Mouse (Mus musculus): ENCODE data around the gene Qpctl. TPM values are rescaled to one million over a fixed set of nuclear protein-coding genes. Genes with fewer than 3 reads are reported as not detected.

Qpctl gene
- polyA plus RNA-seq, 1 experiment from 2014 or later: 21.2 TPM

DNA sequence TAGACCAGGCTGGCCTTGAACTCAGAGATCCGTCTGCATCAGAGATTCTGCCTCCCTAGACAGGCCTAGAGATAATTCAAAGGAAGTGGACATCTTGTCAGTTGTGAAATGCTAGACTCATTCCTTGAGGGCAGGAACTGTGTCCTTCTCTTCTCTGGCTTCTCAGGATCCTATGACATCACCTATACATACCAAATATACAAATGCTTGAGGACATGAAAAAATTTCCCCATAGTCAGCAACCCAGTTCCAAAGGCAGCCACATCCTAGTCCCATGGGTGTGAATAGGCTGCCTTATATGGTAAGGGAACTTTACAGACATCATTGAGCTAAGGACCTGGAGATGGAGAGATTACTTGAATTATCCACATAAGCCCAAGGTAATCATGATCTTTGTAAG is 39.5 kb downstream of the Qpctl start:
- Histone ChIP-seq H3K27me3 (no peaks in the 10 kb centered on the region), H3K4me3 (no peak overlapping the region), H3K4me2 (replicated peaks) (no peak overlapping the region), H3K4me1 (no peaks in the 10 kb centered on the region), H3K9me3 (replicated peaks) (no peaks in the 10 kb centered on the region), H3K9ac (no peak overlapping the region), H3K27ac (no peak overlapping the region), H3K36me3 (no peaks in the 10 kb centered on the region)
- no peak for ATAC-seq (ENCODE audit: low FRiP score)
- 97% methylated on average over 1 of the region's 1 CpGs for whole genome bisulfite sequencing

DNA sequence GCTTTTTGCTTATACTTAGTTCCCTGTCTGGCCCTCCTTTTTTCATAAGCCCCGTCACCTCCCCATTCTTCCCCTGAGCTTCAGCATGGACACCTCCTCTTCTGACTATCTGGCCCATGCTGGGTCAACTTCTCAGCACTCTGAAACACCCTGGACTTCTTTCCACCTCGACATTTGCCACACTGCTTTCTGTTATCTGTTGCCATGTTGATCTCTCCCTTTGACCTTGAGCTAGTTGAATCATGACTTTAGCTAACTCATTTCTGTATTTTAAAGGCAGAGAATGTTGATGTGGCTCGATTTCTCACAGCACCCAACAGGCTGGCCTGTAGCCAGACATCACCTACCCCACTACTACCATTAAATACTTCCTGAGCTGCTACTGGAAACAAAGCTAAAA is 41.7 kb downstream of the Qpctl start:
- 72% methylated on average over 3 of the region's 3 CpGs for WGBS
- H3K36me3 ChIP-seq: no peaks in the 10 kb centered on the region
- H3K4me1 ChIP-seq: no peaks in the 10 kb centered on the region

DNA sequence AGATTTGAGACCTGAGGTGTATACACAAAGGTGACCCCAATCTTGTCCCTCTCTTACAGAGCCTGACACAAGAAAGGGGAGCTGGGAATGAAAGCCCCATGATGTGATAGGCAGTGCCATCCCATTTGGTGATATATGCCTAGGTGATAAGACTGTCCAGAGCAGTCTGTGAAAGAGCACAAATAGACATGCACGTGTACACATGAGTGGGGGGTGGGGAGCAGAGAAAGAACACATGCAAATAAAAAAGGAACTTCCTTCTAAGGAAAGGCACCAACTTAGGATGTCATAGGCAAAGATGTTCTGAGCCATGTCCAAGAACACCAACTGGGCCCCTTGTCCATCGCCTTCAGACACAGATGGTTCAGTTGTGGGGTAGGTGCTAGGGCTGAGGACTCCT is 44.6 kb downstream of the Qpctl start:
- Histone ChIP-seq H3K9me3 (replicated peaks) (no peaks in the 10 kb centered on the region), H3K4me2 (replicated peaks) (no peak overlapping the region), H3K27ac (no peak overlapping the region), H3K9ac (no peak overlapping the region), H3K27me3 (no peaks in the 10 kb centered on the region), H3K4me1 (no peaks in the 10 kb centered on the region), H3K4me3 (no peak overlapping the region), H3K36me3 (no peaks in the 10 kb centered on the region)
- WGBS: 88% methylated on average over 2 of the region's 2 CpGs
- ATAC-seq (ENCODE audit: low FRiP score): no peak

More for the DNA sequence above, 41.7 kb downstream of the Qpctl start:
- Histone ChIP-seq H3K9me3 (replicated peaks) (no peaks in the 10 kb centered on the region), H3K27me3 (no peaks in the 10 kb centered on the region), H3K9ac (no peak overlapping the region), H3K27ac (no peak overlapping the region), H3K4me2 (replicated peaks) (no peak overlapping the region), H3K4me3 (no peak overlapping the region)
- no peak for ATAC-seq (ENCODE audit: low FRiP score)

DNA sequence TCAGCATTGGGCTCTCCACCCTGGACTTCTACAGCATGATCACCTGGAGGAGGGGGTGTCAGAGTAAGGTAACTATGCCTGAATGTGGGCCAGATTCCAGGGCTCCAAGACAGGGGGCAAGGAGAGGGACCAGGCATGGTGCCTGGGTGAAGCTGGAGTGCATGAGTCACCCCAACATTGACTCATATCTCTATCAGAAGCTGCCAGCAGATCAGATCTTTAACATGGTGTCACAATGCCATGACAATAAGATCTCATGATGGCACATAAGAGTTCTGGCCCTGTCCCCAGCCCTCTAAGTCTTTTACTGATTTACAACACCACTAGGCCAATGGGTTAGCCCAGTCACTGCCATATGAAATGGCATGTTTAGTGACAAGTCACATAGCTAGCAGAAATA is 45.4 kb downstream of the Qpctl start:
- no peak overlapping the region for H3K4me3 ChIP-seq
- H3K4me2 ChIP-seq (replicated peaks): no peak overlapping the region
- no peaks in the 10 kb centered on the region for H3K27me3 ChIP-seq
- H3K9ac ChIP-seq: no peak overlapping the region
- no peaks in the 10 kb centered on the region for H3K9me3 ChIP-seq (replicated peaks)
- H3K27ac ChIP-seq: no peak overlapping the region
- ATAC-seq (ENCODE audit: low FRiP score): no peak
- 0 out of 2 replicates have a peak, but pooled peaks cover 3% of the 10 kb centered on the region for H3K4me1 ChIP-seq
- no peaks in the 10 kb centered on the region for H3K36me3 ChIP-seq

DNA sequence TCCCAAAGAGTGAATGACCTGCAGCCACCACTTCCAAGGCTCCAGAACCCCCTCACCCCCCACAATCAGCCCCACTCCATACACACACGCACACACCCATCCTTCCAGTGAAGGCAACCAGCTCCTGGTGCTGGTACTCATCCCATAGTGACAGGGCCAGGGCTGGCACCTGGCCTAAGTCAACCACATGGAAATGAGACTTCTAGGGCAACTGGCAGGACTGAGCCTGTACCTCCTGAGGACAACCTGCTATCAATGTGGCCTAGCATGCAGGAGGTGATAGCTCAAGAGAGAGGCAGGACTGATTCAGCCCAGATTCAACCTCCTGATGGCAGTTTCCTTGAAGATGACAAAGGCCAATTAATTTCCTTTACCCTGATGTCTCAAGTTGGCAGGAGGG is 48.8 kb downstream of the Qpctl start:
- H3K36me3 ChIP-seq: no peaks in the 10 kb centered on the region
- 94% methylated on average over 1 of the region's 1 CpGs for WGBS

DNA sequence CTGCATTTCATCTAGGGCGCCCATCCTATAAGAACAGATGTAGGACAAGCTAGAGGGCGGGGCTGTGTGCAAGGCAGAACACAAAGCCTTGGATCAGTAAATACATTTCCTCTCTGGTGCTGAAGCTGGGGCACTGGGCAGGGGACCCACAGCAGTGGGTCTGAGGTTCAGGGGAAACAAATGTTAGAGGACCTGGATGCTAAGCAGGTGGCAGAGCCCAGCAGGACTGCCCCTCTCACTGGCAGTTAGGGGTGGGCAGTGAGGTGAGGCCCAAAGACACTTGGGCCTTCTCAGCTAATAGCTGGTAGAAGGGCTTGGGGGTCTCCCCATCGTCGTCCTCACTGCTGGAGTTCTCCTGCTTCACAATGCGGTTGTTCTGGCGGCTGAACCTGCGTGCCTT is 50.3 kb downstream of the Qpctl start:
- H3K9ac ChIP-seq: no peak overlapping the region

More for the DNA sequence above, 48.8 kb downstream of the Qpctl start:
- Histone ChIP-seq H3K27ac (no peak overlapping the region), H3K9ac (no peak overlapping the region), H3K9me3 (replicated peaks) (no peaks in the 10 kb centered on the region), H3K27me3 (0 out of 2 replicates have a peak, but pooled peaks cover 2% of the 10 kb centered on the region), H3K4me2 (replicated peaks) (no peak overlapping the region), H3K4me3 (no peak overlapping the region), H3K4me1 (peaks cover 24% of the 10 kb centered on the region)
- ATAC-seq (ENCODE audit: low FRiP score): no peak

DNA sequence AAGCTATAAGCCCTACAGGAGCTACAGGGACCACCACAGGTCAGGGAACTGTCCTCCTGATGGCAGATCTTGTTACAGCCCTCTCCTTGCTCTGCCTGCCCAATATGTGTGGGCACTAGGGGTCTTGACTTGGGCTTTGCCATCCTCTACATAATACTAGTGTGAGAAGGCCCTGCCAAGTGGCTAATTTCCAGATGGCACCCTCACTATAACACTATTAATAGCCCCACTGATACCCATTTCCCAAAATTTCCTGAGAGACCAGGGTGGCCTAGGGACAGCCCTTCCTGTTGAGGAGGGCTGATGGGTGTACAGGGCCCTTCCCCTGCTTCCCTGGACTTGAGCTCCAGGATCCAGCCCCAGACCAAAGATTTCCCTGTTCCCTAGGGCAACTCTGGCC is 51.2 kb downstream of the Qpctl start:
- H3K36me3 ChIP-seq: no peaks in the 10 kb centered on the region
- no peak overlapping the region for H3K4me3 ChIP-seq
- no peak overlapping the region for H3K9ac ChIP-seq
- no peak for ATAC-seq (ENCODE audit: low FRiP score)
- H3K9me3 ChIP-seq (replicated peaks): no peaks in the 10 kb centered on the region
- 0 out of 2 replicates have a peak, but pooled peaks cover 9% of the 10 kb centered on the region for H3K27me3 ChIP-seq
- H3K4me1 ChIP-seq: peaks cover 42% of the 10 kb centered on the region
- H3K4me2 ChIP-seq (replicated peaks): no peak overlapping the region
- H3K27ac ChIP-seq: no peak overlapping the region

More for the DNA sequence above, 50.3 kb downstream of the Qpctl start:
- Histone ChIP-seq H3K9me3 (replicated peaks) (no peaks in the 10 kb centered on the region), H3K27ac (no peak overlapping the region), H3K4me3 (no peak overlapping the region), H3K36me3 (no peaks in the 10 kb centered on the region), H3K4me1 (peaks cover 33% of the 10 kb centered on the region), H3K27me3 (0 out of 2 replicates have a peak, but pooled peaks cover 9% of the 10 kb centered on the region), H3K4me2 (replicated peaks) (no peak overlapping the region)
- ATAC-seq (ENCODE audit: low FRiP score): no peak
- WGBS: 65% methylated on average over 7 of the region's 7 CpGs

DNA sequence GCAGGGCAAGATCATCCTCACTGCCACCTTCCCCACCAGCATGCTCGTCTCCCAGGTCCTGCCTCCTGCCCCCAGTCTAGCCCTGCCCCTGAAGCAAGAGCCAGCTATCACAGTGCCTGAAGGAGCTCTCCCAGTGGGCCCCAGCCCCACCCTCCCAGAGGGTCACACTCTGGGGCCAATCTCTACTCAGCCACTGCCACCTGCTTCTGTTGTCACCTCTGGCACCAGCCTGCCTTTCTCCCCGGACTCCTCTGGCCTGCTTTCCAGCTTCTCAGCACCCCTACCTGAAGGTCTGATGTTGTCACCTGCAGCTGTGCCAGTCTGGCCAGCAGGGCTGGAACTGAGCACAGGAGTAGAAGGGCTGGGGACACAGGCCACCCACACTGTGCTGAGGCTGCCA is 51.9 kb downstream of the Qpctl start:
- Histone ChIP-seq H3K27ac (no peak overlapping the region), H3K36me3 (no peaks in the 10 kb centered on the region), H3K9ac (no peak overlapping the region), H3K4me1 (peaks cover 48% of the 10 kb centered on the region), H3K9me3 (replicated peaks) (no peaks in the 10 kb centered on the region), H3K4me2 (replicated peaks) (no peak overlapping the region), H3K27me3 (peaks cover 12% of the 10 kb centered on the region; the same call in 1 of the 2 replicates), H3K4me3 (no peak overlapping the region)
- WGBS: 69% methylated on average over 2 of the region's 2 CpGs
- no peak for ATAC-seq (ENCODE audit: low FRiP score)

DNA sequence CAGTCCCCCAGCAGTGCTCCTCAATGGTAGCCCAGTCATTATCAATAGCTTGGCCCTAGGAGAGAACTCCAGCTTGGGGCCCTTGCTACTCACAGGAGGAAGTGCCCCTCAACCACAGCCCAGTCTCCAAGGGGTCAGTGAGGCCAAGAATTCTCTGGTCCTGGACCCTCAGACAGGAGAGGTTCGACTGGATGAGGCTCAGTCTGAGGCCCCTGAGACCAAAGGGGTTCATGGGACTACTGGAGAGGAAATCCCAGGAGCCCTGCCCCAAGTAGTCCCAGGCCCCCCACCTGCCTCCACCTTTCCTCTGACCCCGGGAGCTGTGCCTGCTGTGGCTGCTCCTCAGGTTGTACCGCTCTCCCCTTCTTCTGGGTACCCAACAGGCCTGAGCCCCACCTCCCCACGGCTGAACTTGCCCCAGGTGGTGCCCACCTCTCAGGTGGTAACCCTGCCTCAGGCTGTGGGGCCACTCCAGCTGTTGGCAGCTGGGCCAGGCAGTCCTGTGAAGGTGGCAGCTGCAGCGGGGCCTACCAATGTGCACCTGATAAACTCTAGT is 52.6 kb downstream of the Qpctl start:
- Histone ChIP-seq H3K27ac (no peak overlapping the region), H3K9ac (peak overlapping the region; percentile 85), H3K4me1 (peaks cover 54% of the 10 kb centered on the region), H3K9me3 (replicated peaks) (no peaks in the 10 kb centered on the region), H3K4me2 (replicated peaks) (peak overlapping the region; percentile 89), H3K36me3 (0 out of 2 replicates have a peak, but pooled peaks cover under 1% of the 10 kb centered on the region), H3K4me3 (peak overlapping the region; percentile 56), H3K27me3 (peaks cover 19% of the 10 kb centered on the region)
- 58% methylated on average over 5 of the region's 5 CpGs for WGBS
- ATAC-seq (ENCODE audit: low FRiP score): no peak

DNA sequence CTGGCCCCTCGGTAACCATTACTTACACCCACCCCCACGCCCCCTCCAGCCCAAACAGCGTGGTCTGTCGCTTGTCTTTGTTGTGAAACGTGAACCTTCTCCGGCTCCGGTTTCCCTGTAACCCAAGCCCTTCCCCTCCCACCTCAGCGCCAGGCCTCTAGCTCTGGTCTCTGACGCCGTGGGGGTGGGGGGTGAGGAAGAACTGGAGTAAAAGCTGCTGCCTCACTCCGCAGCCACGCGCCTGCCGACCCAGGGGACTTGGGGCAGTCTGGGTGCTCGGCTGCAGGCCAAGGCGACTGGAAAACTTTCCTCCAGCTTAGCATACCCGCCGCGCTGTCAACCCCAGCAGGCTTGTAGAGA is 53.4 kb downstream of the Qpctl start:
- H3K27ac ChIP-seq: peak overlapping the region; percentile 92
- peaks cover 27% of the 10 kb centered on the region for H3K27me3 ChIP-seq
- WGBS: under 1% methylated on average over 19 of the region's 19 CpGs
- peaks cover 6% of the 10 kb centered on the region for H3K36me3 ChIP-seq
- peak overlapping the region; percentile 85 for H3K9ac ChIP-seq
- peak overlapping the region; percentile 89 for H3K4me2 ChIP-seq (replicated peaks)
- no peak for ATAC-seq (ENCODE audit: low FRiP score)
- no peaks in the 10 kb centered on the region for H3K9me3 ChIP-seq (replicated peaks)
- H3K4me1 ChIP-seq: peaks cover 54% of the 10 kb centered on the region
- peak overlapping the region; percentile 56 for H3K4me3 ChIP-seq

DNA sequence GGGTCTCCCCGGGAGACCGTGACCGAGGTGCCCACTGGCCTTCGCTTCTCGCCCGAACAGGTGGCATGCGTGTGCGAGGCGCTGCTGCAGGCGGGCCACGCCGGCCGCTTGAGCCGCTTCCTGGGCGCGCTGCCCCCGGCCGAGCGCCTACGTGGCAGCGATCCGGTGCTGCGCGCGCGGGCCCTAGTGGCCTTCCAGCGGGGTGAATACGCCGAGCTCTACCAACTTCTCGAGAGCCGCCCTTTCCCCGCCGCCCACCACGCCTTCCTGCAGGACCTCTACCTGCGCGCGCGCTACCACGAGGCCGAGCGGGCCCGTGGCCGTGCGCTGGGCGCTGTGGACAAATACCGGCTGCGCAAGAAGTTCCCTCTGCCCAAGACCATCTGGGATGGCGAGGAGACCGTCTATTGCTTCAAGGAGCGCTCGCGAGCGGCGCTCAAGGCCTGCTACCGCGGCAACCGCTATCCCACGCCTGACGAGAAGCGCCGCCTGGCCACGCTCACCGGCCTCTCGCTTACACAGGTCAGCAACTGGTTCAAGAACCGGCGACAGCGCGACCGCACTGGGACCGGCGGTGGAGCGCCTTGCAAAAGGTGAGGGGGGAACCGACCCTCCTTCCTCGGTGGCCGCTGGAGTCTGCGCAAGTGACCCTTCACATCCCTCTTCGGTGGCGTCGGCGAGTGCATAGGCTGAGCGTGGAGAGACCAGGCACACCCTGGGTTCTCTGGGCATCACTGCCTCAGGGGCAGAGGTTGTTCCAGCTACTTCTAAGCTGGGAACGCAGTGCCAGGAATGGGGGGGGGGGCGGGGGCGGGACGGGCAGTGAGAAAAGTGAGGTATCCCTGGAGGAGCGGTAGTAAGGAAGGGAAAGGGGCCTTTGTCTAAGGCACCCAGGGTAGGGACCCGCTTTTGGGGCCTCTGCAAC is 54.0 kb downstream of the Qpctl start:
- Histone ChIP-seq H3K4me1 (peaks cover 54% of the 10 kb centered on the region), H3K27ac (peak overlapping the region; percentile 92), H3K4me3 (peak overlapping the region; percentile 56), H3K27me3 (peaks cover 33% of the 10 kb centered on the region), H3K36me3 (peaks cover 9% of the 10 kb centered on the region), H3K4me2 (replicated peaks) (peak overlapping the region; percentile 89), H3K9ac (peak overlapping the region; percentile 85), H3K9me3 (replicated peaks) (no peaks in the 10 kb centered on the region)
- under 1% methylated on average over 79 of the region's 87 CpGs for WGBS
- ATAC-seq (ENCODE audit: low FRiP score): no peak

DNA sequence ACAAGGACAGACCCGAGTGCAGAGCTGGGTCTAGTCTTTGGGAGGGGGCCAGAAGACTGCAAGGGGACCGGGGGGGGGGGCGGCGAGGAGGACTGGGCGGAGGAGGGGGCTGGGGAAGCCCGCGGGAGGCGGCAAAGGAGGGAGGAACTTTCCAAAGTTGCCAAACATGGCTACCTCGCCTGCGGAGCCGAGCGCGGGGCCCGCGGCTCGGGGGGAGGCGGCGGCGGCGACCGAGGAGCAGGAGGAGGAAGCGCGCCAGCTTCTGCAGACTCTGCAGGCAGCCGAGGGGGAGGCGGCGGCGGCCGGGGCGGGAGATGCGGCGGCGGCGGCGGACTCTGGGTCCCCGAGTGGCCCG is 54.6 kb downstream of the Qpctl start, which contains the start of gene Six5:
Six5 (plus strand) TSS at position 124 of the 355 bp plus-strand sequence.
- peak within 1 kb of the TSS; percentile 92 for H3K27ac ChIP-seq
- H3K27me3 ChIP-seq: peaks cover 33% of the 10 kb centered on the region

More for the DNA sequence above, 54.6 kb downstream of the Qpctl start, which contains the start of gene Six5:
- H3K9ac ChIP-seq: peak within 1 kb of the TSS; percentile 85
- no peaks in the 10 kb centered on the region for H3K9me3 ChIP-seq (replicated peaks)
- H3K36me3 ChIP-seq: peaks cover 13% of the 10 kb centered on the region
- peak within 1 kb of the TSS; percentile 56 for H3K4me3 ChIP-seq
- WGBS: 2% methylated on average over 20 of the region's 36 CpGs
- peak within 1 kb of the TSS; percentile 89 for H3K4me2 ChIP-seq (replicated peaks)
- ATAC-seq (ENCODE audit: low FRiP score): no peak
- peaks cover 54% of the 10 kb centered on the region for H3K4me1 ChIP-seq
